Mouse (Mus musculus) limb, embryonic 11.5 days (tissue): ENCODE measurements at regions not wholly inside any gene's neighbourhood (a gene's known extent, or its start where the extent isn't known, plus 50 kb on each side); places are given as distances from the start of the nearest gene placed in this dataset.

Source experiments
- ATAC-seq: fragments of 200-750 bp; cut with Nextera tagmentation; 2 replicates; pipeline ENCODE4 v1.8.0; 2017; ENCODE audit warnings: low read depth; ENCODE audit not compliant: insufficient number of reproducible peaks, low FRiP score, low TSS enrichment
- DNase-seq: peaks from one replicate; pipeline ENCODE4 v3.0.0-alpha.2; 2015; ENCODE audit warnings: low spot score
- H3K27ac ChIP-seq: fragments of 300-500 bp; sonication (generic); replicated peaks from 2 replicates; pipeline ENCODE4 v1.5.1; 2014; ENCODE audit warnings: low read depth, mild to moderate bottlenecking, low read length
- H3K27me3 ChIP-seq: fragments of 300-500 bp; sonication (generic); 2 replicates; pipeline ENCODE4 v1.6.1; 2014; ENCODE audit warnings: mild to moderate bottlenecking, low read length, mixed read lengths; ENCODE audit not compliant: control insufficient read depth, insufficient read depth
- H3K36me3 ChIP-seq: fragments of 300-500 bp; sonication (generic); 2 replicates; pipeline ENCODE4 v1.6.1; 2014; ENCODE audit warnings: mild to moderate bottlenecking, low read length, moderate library complexity, mixed read lengths; ENCODE audit not compliant: control insufficient read depth, insufficient read depth
- H3K4me1 ChIP-seq: fragments of 300-500 bp; sonication (generic); 2 replicates; pipeline ENCODE4 v1.6.1; 2014; ENCODE audit warnings: low read length, mixed read lengths; ENCODE audit not compliant: control insufficient read depth, insufficient read depth
- H3K4me2 ChIP-seq: fragments of 300-500 bp; sonication (generic); 2 replicates; pipeline ENCODE4 v1.6.1; 2014; ENCODE audit warnings: low read depth, mild to moderate bottlenecking, moderate library complexity; ENCODE audit not compliant: severe bottlenecking
- H3K4me3 ChIP-seq: fragments of 300-500 bp; sonication (generic); 2 replicates; pipeline ENCODE4 v1.5.1; 2014; ENCODE audit warnings: low read depth, low read length
- H3K9ac ChIP-seq: fragments of 300-500 bp; sonication (generic); 2 replicates; pipeline ENCODE4 v1.6.1; 2014; ENCODE audit warnings: mild to moderate bottlenecking, low read length
- H3K9me3 ChIP-seq: fragments of 300-500 bp; sonication (generic); 2 replicates; pipeline ENCODE4 v1.6.1; 2016; ENCODE audit warnings: low read length; ENCODE audit not compliant: control insufficient read depth
- WGBS: fragments of 180-500 bp; shearing (Covaris S2); extraction: QIAGEN DNeasy Blood & Tissue Kit; methylation state at CpG from one replicate; pipeline ENCODE4 v1.1.7; 2014; 5-methylcytosine and 5-hydroxymethylcytosine counted together

- H3K9me3 ChIP-seq: no peaks in the 10 kb centered on the region
- peak overlapping the region; percentile 51; the same call in 1 of the 2 replicates for H3K27ac ChIP-seq
- DNase-seq (no peak), ATAC-seq (no peak; the same call in 1 of the 2 replicates)
- H3K9ac ChIP-seq: no peak overlapping the region
- H3K36me3 ChIP-seq: no peaks in the 10 kb centered on the region
- 41% methylated on average over 11 of the region's 11 CpGs for WGBS
- H3K4me3 ChIP-seq: no peak overlapping the region
- no peaks in the 10 kb centered on the region for H3K27me3 ChIP-seq
- H3K4me2 ChIP-seq: peak overlapping the region; percentile 3; the same call in 1 of the 2 replicates
- H3K4me1 ChIP-seq: no peaks in the 10 kb centered on the region
These were observed 336.4 kb downstream of the Phf3 start for GRCm38 (mm10) chr1:30536989-30537975.

GRCm38 (mm10) chr1:30517348-30517747 is 356.4 kb downstream of the Phf3 start:
- DNase-seq (no peak), ATAC-seq (no peak)
- Histone ChIP-seq H3K9me3 (no peaks in the 10 kb centered on the region), H3K27ac (no peak overlapping the region), H3K27me3 (no peaks in the 10 kb centered on the region), H3K4me3 (no peak overlapping the region), H3K36me3 (no peaks in the 10 kb centered on the region), H3K4me2 (no peak overlapping the region), H3K9ac (no peak overlapping the region), H3K4me1 (no peaks in the 10 kb centered on the region)
- 66% methylated on average over 3 of the region's 3 CpGs for WGBS

- Histone ChIP-seq H3K27me3 (no peaks in the 10 kb centered on the region), H3K9me3 (no peaks in the 10 kb centered on the region), H3K27ac (no peak overlapping the region), H3K4me3 (no peak overlapping the region), H3K36me3 (no peaks in the 10 kb centered on the region), H3K4me1 (no peaks in the 10 kb centered on the region), H3K4me2 (no peak overlapping the region), H3K9ac (no peak overlapping the region)
- 96% methylated on average over 6 of the region's 6 CpGs for WGBS
- ATAC-seq: no peak
- no peak for DNase-seq
These were observed 357.9 kb downstream of the Phf3 start for GRCm38 (mm10) chr1:30515846-30516245.

GRCm38 (mm10) chr1:30503224-30503623 is 370.5 kb downstream of the Phf3 start:
- no peak overlapping the region for H3K4me2 ChIP-seq
- H3K4me3 ChIP-seq: no peak overlapping the region
- H3K4me1 ChIP-seq: no peaks in the 10 kb centered on the region
- no peak for DNase-seq
- H3K27me3 ChIP-seq: no peaks in the 10 kb centered on the region
- H3K36me3 ChIP-seq: no peaks in the 10 kb centered on the region
- H3K9me3 ChIP-seq: no peaks in the 10 kb centered on the region
- H3K9ac ChIP-seq: no peak overlapping the region
- WGBS: 22% methylated on average over 1 of the region's 1 CpGs
- H3K27ac ChIP-seq: no peak overlapping the region
- ATAC-seq: no peak

GRCm38 (mm10) chr1:30460295-30460958 is 413.3 kb downstream of the Phf3 start:
- WGBS: 81% methylated on average over 4 of the region's 4 CpGs
- Histone ChIP-seq H3K9me3 (no peaks in the 10 kb centered on the region), H3K27ac (no peak overlapping the region), H3K4me1 (no peaks in the 10 kb centered on the region), H3K27me3 (no peaks in the 10 kb centered on the region), H3K4me2 (no peak overlapping the region), H3K9ac (no peak overlapping the region), H3K4me3 (no peak overlapping the region), H3K36me3 (no peaks in the 10 kb centered on the region)
- DNase-seq (no peak), ATAC-seq (no peak)

- H3K27me3 ChIP-seq: no peaks in the 10 kb centered on the region
- no peak overlapping the region for H3K9ac ChIP-seq
- 58% methylated on average over 1 of the region's 1 CpGs for WGBS
- DNase-seq: no peak
- no peak overlapping the region for H3K4me2 ChIP-seq
- no peaks in the 10 kb centered on the region for H3K9me3 ChIP-seq
- no peak for ATAC-seq
- H3K36me3 ChIP-seq: no peaks in the 10 kb centered on the region
- no peak overlapping the region for H3K4me3 ChIP-seq
- H3K27ac ChIP-seq: no peak overlapping the region
- H3K4me1 ChIP-seq: no peaks in the 10 kb centered on the region
These were observed 435.8 kb downstream of the Phf3 start for GRCm38 (mm10) chr1:30437964-30438363.

GRCm38 (mm10) chr1:30416582-30416981 is 457.1 kb downstream of the Phf3 start:
- no peaks in the 10 kb centered on the region for H3K36me3 ChIP-seq
- no peak for DNase-seq
- H3K27me3 ChIP-seq: no peaks in the 10 kb centered on the region
- H3K9ac ChIP-seq: no peak overlapping the region
- H3K4me2 ChIP-seq: no peak overlapping the region
- H3K4me1 ChIP-seq: no peaks in the 10 kb centered on the region
- ATAC-seq: no peak
- no peaks in the 10 kb centered on the region for H3K9me3 ChIP-seq
- H3K27ac ChIP-seq: no peak overlapping the region
- H3K4me3 ChIP-seq: no peak overlapping the region

- Histone ChIP-seq H3K9me3 (no peaks in the 10 kb centered on the region), H3K36me3 (no peaks in the 10 kb centered on the region), H3K9ac (no peak overlapping the region), H3K27me3 (no peaks in the 10 kb centered on the region), H3K27ac (no peak overlapping the region), H3K4me1 (no peaks in the 10 kb centered on the region), H3K4me2 (no peak overlapping the region), H3K4me3 (no peak overlapping the region)
- ATAC-seq (no peak), DNase-seq (no peak)
- 4% methylated on average over 2 of the region's 2 CpGs for WGBS
These were observed 458.8 kb downstream of the Phf3 start for GRCm38 (mm10) chr1:30414881-30415439.
